Mouse (Mus musculus): ENCODE measurements around the gene Grik5.

Gene Grik5

DNA sequence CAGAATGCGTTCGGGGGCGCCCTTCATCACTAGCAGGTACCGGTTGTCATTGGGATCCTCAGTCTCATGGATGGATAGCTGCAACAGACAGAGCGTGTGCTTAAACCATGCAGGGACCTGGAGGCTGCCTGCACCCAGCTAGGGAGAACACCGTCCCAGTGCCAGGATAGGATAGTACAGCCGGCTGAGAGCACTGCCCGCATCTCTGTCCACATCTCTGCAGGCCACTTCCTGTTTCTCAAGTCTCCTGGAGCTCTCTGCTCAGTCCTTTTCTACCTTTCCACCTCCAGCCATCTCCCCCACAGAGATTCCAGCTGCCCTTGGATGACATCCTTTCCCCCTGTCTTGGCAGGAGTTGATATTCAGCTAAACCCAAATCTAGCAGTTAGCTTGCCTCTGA lies 81.7 kb downstream of the Grik5 start:
- no peak for DNase-seq (ENCODE audit: low read depth in 1 of 2, low spot score in 2 of 2)

- DNase-seq (ENCODE audit: low read depth in 1 of 2, low spot score in 2 of 2): no peak
These were observed 84.2 kb downstream of the Grik5 start for GRCm38 (mm10) chr7:24987941-24988340.

DNA sequence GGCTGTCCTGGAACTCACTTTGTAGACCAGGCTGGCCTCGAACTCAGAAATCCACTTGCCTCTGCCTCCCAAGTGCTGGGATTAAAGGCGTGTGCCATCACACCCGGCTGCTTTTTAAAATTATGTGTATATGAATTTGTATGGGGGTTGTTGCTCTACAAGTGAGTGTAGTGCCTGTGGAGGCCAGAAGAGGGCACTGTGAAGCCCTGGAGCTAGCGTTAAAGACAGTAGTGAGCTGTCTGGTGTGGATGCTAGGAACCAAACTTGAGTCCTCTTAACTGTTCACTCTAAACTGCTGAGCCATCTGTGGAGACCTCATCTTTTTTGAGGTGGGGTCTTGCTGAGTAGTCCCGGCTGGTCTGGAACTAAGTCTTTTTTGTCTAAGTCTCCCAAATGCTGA lies 86.3 kb downstream of the Grik5 start:
- no peak for DNase-seq (ENCODE audit: low read depth in 1 of 2, low spot score in 2 of 2)

- no peak for DNase-seq (ENCODE audit: low read depth in 1 of 2, low spot score in 2 of 2)
These were observed 87.8 kb downstream of the Grik5 start for GRCm38 (mm10) chr7:24984307-24984706.

- no peak for DNase-seq (ENCODE audit: low read depth in 1 of 2, low spot score in 2 of 2)
These were observed 88.8 kb downstream of the Grik5 start for GRCm38 (mm10) chr7:24983396-24983795.

- DNase-seq (ENCODE audit: low read depth in 1 of 2, low spot score in 2 of 2): no peak
These were observed 91.7 kb downstream of the Grik5 start for GRCm38 (mm10) chr7:24980439-24980838.

DNA sequence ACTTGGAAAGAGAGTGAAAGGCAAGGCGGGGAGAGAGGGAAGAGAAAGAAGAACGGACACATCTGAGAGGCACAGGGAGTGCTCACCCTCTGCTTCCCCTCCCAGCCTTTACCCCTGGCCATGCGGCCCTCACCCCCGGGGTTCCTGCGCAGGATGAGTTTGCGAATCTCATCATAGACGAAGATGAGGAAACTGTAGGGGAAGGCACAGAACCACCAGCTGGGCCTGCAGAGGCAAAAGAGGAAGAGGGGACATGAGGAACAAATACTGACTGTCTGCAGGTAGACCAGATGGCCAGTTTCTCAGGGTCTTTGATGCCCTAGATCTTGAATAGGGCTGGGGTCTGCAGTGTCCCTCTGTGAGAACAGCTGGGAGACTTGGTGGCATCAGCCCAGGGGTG lies 93.4 kb downstream of the Grik5 start:
- DNase-seq (ENCODE audit: low read depth in 1 of 2, low spot score in 2 of 2): peak; percentile 48 to 63

DNA sequence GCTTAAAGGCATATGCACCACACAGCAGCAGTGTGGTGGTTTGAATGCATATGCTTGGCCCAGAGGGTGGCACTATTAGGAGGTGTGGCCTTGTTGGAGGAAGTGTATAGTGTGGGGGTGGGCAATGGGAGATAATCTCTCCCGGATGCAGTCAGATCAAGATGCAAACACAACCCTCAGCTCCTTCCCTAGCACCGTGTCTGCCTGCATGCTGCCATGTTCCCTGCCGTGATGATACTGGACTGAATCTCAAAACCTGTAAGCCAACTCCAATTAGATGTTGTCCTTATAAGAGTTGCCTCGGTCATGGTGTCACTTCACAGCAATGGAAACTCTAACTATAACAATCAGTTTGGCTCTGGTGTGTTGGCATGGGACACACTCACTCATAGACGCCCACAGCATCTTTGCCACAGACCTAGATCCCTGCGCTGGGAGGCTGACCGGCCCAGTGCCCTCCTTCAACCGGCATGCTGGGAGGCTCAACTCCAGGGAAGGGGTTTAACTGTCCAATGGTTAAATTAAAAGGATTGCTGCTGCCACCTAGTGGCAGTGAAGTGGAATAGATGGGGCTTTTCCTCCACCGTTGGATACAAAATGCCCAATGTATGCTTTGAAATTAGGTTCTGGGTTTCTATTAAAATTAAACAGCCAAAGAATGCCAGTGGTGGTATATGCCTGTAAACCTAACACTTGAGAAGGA lies 97.1 kb downstream of the Grik5 start:
- no peak for DNase-seq (ENCODE audit: low read depth in 1 of 2, low spot score in 2 of 2)

DNA sequence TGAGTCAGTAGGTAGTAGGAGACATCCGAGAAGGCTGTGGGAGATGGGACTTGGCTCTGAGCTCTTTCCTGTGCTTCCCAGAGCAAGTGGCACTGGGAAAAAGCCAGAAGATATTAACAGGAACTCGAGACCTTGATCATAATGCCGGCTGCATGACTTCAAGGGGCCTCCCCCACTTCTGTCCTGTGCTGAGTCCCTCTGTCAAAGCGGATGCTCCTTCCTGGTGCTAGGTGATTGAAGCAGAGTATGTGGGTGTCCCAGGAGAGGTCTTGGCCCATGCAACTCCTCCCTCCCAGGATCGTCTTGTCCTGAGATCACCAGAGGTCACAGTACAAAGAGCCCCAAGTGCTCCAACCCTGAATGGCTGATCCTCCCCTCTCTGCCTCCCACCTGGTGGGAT lies 98.2 kb downstream of the Grik5 start:
- DNase-seq (ENCODE audit: low read depth in 1 of 2, low spot score in 2 of 2): no peak

- no peak for DNase-seq (ENCODE audit: low read depth in 1 of 2, low spot score in 2 of 2)
These were observed 98.9 kb downstream of the Grik5 start for GRCm38 (mm10) chr7:24973208-24973607.

DNA sequence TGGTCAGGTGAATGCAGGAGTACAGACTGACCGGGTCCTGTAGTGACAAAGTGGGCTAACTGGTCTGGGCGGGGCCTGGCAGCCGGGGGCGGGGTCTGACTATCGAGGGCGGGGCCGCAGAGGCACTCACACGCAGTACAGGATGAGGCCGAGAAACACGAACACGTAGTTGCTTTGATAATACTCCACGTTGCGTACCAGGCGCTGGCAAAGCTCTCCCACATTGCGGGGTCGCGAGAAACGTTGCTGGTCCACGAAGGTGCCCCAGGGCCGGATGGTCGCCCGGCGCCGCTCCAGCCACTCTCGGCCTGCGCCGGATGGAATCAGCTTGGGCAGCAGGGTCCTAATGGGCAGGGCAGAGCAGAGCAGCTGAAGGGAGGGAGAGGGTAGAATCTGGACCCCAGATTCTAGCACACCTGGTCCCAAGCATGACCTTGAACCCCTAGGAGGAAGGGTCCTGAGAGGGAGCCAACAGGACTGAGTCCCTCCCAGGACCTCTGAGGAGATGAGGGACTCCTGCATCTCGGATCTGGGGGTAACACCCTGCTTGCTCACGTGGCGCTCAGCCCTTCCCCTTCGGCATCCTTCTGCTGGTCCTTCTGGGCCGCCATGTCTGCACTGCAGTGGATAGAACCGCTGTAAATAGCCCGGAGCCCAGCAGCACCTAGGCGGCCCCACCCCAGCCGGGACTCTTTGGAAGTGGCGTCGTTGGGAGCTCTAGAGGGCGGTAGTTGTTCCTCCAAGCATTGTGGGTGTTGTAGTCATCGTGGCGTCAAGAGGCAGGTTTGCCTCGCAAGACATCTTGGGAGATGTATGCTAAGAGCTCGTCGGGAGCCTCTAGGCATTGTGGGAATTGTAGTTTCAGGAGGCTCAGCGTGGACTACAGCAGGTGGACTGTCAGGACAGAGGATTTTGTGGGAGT lies 99.9 kb downstream of the Grik5 start, which contains the start of gene Rabac1:
Rabac1 (minus strand) TSS at position 783 of the 922 bp plus-strand sequence.
- DNase-seq (ENCODE audit: low read depth in 1 of 2, low spot score in 2 of 2): peak; percentile 64 to 73

- no peak for DNase-seq (ENCODE audit: low read depth in 1 of 2, low spot score in 2 of 2)
These were observed 100.7 kb downstream of the Grik5 start for GRCm38 (mm10) chr7:24971261-24971971.

DNA sequence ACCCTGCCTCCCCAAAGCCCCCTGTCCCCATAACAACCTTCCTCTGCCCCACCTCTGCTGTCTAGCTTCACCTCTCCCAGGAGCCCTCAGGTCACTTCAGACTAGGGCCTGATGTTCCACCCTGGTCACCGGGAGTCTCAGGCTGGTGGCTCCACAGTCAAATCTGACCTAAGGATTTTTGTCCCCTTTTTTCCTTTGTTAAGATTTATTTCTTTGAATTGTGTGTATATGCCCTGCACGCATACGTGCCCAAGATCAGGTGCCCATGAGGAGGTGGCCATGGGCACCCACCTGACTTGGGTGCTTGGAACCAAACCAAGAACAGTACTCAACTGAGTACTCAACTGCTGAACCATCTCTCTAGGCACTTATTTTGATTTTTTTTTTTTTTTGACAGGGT lies 101.8 kb downstream of the Grik5 start:
- DNase-seq (ENCODE audit: low read depth in 1 of 2, low spot score in 2 of 2): no peak

DNA sequence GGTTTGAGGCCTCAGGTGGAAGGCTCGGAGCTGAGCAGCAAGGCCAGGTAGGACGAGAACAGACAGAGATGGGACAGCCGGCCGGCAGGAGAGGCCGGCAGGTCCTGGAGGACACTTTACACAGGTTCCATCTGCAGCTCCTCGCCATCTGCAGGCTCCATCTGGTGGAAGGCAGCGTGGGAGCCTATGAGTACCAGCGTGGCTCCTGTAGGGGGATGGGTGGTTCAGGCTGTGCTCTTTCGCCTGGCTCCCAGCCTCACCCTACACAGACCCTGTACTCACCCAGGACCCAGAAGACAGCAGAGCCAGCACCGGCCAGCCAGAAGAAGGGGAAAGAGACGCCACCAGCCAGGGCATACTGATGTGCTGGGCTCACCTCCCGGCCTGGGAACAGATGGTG lies 102.3 kb downstream of the Grik5 start:
- DNase-seq (ENCODE audit: low read depth in 1 of 2, low spot score in 2 of 2): no peak

DNA sequence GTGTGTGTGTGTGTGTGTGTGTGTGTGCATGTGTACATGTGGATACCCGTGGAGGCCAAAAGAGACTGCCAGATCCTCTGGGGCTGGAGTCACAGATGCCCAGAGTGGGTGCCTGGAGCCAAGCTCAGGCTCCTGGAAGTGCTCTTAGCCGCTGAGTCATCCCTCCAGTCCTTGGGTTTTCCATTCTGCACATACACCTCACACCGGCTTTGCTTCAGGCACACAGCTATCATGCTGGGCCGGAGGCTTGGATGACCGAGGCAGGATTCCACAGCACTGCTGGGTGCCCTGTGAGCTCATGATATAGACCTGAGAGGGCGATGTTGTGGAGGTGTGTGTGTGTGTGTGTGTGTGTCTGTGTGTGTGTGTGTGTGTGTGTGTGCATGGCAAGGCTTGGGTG lies 103.7 kb downstream of the Grik5 start:
- DNase-seq (ENCODE audit: low read depth in 1 of 2, low spot score in 2 of 2): no peak

GRCm38 (mm10) chr7:24967966-24968365 lies 104.2 kb downstream of the Grik5 start:
- DNase-seq (ENCODE audit: low read depth in 1 of 2, low spot score in 2 of 2): no peak

GRCm38 (mm10) chr7:24964897-24965535 lies 107.1 kb downstream of the Grik5 start:
- DNase-seq (ENCODE audit: low read depth in 1 of 2, low spot score in 2 of 2): peak; percentile 30 to 55

GRCm38 (mm10) chr7:24964288-24964687 lies 107.9 kb downstream of the Grik5 start:
- DNase-seq (ENCODE audit: low read depth in 1 of 2, low spot score in 2 of 2): no peak
